Mouse (Mus musculus) adrenal gland, adult 8-10 months (tissue): ENCODE data around the gene Glrx2. TPM values are rescaled to one million over a fixed set of nuclear protein-coding genes. Genes with fewer than 3 reads are reported as not detected.
A peak's percentile ranks its signal among the peaks of the same experiment; 100 is the strongest.
"Not testable (repeated sequence)": the region's sequence is repeated elsewhere in the genome, so short reads cannot be mapped to it uniquely, and the experiment has no call there.

Experiments used
- DNase-seq: peaks from one replicate; pipeline ENCODE4 v3.0.0; 2022
- total RNA-seq, 4 experiments: library from RNA; stranded (reverse); gene quantifications; 2 replicates each; pipeline ENCODE4 v1.2.4; 2022

The Glrx2 gene
- 100 to 1,000 TPM in 2 of 4 experiments, 10 to 100 TPM in 2; 81.6 to 107 (median 95.7) TPM for total RNA-seq

- DNase-seq = not testable (repeated sequence)
These were observed at the start of gene Glrx2 for GRCm38 (mm10) chr1:143716038-143716437. Glrx2 (plus strand) TSS chr1:143716338.

GRCm38 (mm10) chr1:143675734-143676361 is 40.3 kb upstream of the Glrx2 start:
- DNase-seq = no peak

DNA sequence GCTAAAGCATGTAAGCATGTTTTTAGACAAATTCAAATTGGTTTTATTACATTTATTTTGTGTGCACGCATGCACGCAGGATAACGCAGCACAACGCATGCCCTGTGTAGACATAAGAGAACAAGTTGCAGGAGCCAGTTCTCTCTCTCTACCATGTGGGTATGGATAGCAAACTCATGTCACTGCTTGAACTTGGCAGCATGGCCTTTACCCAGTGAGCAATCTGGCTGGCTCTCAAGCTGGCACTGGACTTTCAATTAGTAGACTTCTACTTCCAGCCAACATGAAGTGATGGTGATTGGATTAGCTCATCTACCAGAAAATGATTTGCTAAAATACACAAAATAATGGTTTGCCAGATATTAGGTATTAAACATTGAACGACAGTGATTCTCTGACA is 35.0 kb upstream of the Glrx2 start:
- peak; percentile 26 for DNase-seq

GRCm38 (mm10) chr1:143684849-143685248 is 31.3 kb upstream of the Glrx2 start:
- no peak for DNase-seq

DNA sequence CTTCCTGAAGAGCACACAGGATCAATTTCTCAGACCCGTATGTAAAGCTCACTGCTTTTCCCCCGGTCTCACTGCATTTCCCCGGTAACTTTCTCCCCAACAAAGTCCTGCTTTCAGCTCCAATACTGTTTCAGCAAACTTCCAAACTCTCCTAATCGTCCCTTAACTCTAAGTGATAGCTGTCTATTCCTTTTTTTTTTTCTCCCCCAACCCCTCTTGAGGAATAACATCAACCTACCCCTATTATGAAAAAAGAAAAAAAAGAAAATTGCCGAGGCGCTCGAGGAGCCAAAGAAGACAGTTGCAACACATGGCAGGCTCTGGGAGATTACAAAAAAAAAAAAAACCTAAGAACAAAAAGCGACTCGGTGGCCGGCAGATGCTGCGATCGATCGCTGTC is 14.4 kb upstream of the Glrx2 start:
- no peak for DNase-seq

GRCm38 (mm10) chr1:143702141-143702740 is 13.9 kb upstream of the Glrx2 start:
- peak; percentile 30 for DNase-seq

DNA sequence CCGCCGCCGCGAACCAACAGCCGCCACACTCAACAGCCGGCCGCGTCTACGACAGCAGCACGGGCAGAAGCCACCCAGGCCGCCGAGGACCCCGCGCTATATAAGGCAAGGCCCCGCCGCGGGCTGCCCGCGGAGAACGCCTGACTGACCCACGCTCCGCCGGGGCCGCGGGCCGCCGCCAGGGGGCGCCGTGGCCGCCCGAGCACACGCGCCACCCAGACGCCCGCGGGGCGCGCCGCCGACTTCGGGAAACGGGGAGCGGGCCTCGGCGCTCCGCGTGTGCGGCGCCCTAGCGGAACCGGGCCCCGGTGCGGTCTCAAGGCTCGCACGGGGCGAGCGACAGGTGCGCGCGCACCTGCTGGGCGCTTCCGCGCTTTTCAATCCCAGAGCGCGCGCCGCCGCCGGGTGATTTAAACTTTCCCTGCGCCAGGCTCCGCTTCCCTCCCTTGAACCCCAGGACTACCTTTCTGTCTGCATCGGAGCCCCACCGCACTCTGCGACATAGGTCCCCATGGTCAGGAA is 13.3 kb upstream of the Glrx2 start, which contains the start of gene Cdc73:
Gene Cdc73 (minus strand): TSS at position 153 of the 522 bp plus-strand sequence.
- peak; percentile 86 for DNase-seq

DNA sequence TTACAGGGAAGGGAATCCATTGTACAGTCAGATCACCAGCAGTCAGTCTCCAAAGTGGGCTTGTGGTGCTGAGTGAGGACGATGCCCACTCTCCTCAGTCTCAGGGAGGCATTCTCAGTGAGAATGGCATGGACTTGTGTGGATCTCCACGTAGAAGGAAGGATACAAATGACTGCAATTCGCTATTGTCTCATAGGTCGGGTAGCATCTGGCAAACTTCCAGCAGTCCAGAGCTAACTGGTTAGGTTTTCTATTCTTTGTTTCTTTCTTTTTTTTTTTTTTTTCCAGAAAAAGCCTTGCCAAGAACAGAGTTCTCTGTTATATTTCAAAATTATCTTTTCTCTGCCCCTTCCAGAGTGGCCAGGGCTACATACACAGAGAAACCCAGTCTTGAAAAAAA is 9.1 kb upstream of the Glrx2 start:
- DNase-seq = no peak

DNA sequence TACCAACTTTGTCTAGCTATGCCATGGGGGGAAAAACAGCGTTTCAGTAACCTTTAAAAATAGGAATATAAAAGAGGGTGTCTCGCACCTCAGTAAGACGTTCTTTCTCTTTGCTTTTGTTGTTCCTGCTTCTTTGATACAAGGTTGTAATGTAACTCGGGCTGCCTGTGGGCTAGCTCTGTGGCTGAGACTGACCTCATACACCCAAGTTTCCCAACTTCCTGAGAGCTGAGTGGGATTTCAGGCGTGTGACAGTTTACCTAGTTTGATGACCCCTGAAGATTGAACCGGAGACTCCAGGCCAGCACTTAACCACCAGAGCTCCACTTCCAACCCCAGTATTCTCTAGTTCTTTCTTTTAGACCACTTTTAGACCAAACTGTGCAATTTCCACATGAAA is 7.8 kb upstream of the Glrx2 start:
- DNase-seq = no peak

GRCm38 (mm10) chr1:143709966-143710626 is 6.0 kb upstream of the Glrx2 start:
- DNase-seq = no peak

GRCm38 (mm10) chr1:143710627-143710976 is 5.5 kb upstream of the Glrx2 start:
- DNase-seq = no peak

- peak; percentile 50 for DNase-seq
These were observed 8.4 kb downstream of the Glrx2 start for GRCm38 (mm10) chr1:143724456-143725064.

DNA sequence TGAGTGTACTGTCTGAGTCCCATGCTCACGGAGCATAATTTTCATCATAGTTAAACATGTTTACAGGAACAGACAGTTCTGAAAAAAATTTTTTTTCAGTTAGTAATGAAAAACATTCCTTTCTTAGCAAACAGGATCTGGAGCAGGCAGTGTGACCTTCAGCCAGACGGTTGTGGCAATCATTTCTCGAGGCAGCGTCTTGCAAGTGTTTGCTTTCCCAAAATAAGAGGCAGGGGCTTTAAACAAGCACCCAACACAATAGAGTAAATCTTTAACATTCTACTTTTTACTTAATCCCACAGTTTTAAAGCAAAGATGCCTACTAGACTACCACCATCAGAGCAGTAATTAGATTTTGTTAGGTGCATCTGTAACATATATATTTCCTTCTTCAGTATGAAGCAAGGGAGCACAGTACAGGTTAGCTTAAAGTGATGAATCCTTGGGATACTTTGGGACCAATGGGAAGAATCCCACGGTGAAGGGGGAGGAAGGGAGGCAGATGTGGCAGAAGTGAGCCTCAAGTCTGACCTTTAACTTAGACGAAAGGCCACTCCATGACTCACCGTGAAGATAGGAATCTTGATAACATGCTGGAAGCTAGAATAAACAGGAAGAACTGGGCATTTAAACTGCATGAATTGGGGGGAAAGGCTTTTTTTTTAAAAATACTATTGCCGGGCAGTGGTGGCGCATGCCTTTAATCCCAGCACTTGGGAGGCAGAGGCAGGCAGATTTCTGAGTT is 11.7 kb downstream of the Glrx2 start:
- no peak for DNase-seq

DNA sequence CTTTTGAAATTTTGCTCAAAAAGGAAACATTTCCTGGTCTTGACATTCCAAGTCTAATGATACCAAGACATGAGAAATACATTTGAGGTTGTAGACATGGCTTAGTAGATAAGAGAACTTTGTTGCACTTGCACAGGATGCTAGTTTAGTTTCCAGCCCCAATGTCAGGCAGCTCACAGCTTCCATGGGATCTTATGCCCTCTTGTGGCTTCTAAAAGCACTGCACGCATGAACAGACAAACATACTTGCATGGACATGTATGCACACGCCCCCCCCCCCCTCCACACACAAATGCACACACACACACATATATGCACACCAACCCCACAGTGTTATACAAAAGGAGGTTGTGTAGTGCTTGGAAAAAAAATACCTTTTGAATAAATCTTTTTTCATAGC is 14.8 kb downstream of the Glrx2 start:
- DNase-seq = no peak

GRCm38 (mm10) chr1:143731691-143732090 is 15.6 kb downstream of the Glrx2 start:
- no peak for DNase-seq

GRCm38 (mm10) chr1:143733914-143734410 is 17.8 kb downstream of the Glrx2 start:
- DNase-seq = no peak

- no peak for DNase-seq
These were observed 22.7 kb downstream of the Glrx2 start for GRCm38 (mm10) chr1:143738811-143739210.

GRCm38 (mm10) chr1:143739361-143740350 is 23.5 kb downstream of the Glrx2 start:
- DNase-seq = peak; percentile 75

DNA sequence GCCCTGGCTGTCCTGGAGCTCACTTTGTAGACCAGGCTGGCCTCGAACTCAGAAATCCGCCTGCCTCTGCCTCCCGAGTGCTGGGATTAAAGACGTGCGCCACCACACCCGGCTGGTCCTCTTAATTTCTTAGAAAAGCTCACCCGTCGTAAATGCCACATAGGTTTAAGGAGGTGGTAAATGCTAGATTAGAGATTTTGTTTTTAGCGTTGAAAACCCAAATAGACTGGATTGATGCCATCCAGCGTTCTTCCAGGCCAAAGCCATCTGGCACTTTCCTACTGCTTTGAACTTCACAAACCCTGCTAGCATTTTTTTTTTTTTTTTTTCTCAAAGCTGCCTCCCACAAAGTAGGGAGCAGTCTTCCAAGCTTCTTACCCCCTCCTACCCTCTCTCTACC is 24.4 kb downstream of the Glrx2 start:
- no peak for DNase-seq

DNA sequence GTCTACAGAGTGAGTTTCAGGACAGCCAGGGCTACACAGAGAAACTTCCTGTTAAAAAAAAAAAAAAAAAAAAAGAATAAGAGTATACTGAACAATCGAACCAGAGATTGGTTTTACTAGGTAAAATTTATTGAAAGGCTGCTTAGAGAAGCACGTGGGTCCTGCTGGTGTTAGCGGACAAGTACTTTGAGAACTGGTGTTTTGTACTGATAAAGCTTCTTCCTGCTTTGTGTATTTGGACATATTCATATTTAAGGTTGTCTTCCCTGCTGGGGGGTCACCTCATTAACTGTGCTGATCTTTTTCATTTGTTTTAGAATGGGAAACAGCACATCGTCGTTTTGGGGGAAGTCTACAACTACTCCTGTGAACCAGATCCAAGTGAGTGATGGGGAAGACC is 25.2 kb downstream of the Glrx2 start:
- no peak for DNase-seq

DNA sequence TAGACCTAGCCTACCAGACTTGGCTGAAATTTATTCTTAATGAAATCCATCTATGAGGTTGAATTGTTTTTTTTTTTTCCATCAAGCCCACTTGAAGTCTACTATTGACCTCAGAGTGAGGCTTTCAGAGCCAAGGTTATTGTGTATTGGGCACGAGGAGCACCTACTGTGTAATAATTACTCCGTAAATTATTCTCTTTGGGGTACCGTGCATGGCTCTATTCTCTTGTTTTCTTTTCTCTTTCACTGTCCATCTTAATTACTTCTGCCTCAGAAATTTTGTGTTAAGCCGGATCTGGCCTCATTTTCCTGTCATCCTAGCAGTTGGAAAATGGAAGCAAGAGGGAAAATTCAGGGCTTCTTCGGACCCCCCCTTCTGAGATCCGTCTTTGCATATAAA is 26.0 kb downstream of the Glrx2 start:
- no peak for DNase-seq
